Mouse (Mus musculus) stomach, embryonic 15.5 days (tissue): ENCODE measurements around the gene Col4a4. TPM values are rescaled to one million over a fixed set of nuclear protein-coding genes. Genes with fewer than 3 reads are reported as not detected.

Experiments
- ATAC-seq: fragments of 200-750 bp; cut with Nextera tagmentation; 2 replicates; pipeline ENCODE4 v1.8.0; 2017; ENCODE audit warnings: low read depth, moderate number of reproducible peaks, moderate TSS enrichment; ENCODE audit not compliant: insufficient read depth, low FRiP score
- H3K27ac ChIP-seq: fragments of 300-500 bp; sonication (generic); 2 replicates; pipeline ENCODE4 v1.5.1; 2015; ENCODE audit warnings: mild to moderate bottlenecking, inconsistent platforms
- H3K27me3 ChIP-seq: fragments of 300-500 bp; sonication (generic); replicated peaks from 2 replicates; pipeline ENCODE4 v1.6.1; 2015; ENCODE audit warnings: inconsistent platforms
- H3K36me3 ChIP-seq: fragments of 300-500 bp; sonication (generic); 2 replicates; pipeline ENCODE4 v1.6.1; 2015; ENCODE audit warnings: inconsistent platforms
- H3K4me1 ChIP-seq: fragments of 300-500 bp; sonication (generic); 2 replicates; pipeline ENCODE4 v1.6.1; 2015; ENCODE audit warnings: inconsistent platforms
- H3K4me2 ChIP-seq: fragments of 300-500 bp; sonication (generic); 2 replicates; pipeline ENCODE4 v1.6.1; 2015; ENCODE audit warnings: mild to moderate bottlenecking, inconsistent platforms
- H3K4me3 ChIP-seq: fragments of 300-500 bp; sonication (generic); replicated peaks from 2 replicates; pipeline ENCODE4 v1.5.1; 2015; ENCODE audit warnings: inconsistent platforms
- H3K9ac ChIP-seq: fragments of 300-500 bp; sonication (generic); 2 replicates; pipeline ENCODE4 v1.6.1; 2015; ENCODE audit warnings: inconsistent platforms
- H3K9me3 ChIP-seq: fragments of 300-500 bp; sonication (generic); 2 replicates; pipeline ENCODE4 v1.6.1; 2016; ENCODE audit warnings: inconsistent platforms
- WGBS: fragments of 180-500 bp; shearing (Covaris S2); methylation state at CpG from one replicate; pipeline ENCODE4 v1.1.7; 2015; 5-methylcytosine and 5-hydroxymethylcytosine counted together
- polyA plus RNA-seq: library from polyadenylated mRNA; unstranded; fragments of >200 nt; fragmentation: Nextera tagmentation; extraction: Ambion mirVana; gene quantifications from 2 replicates; pipeline ENCODE4 v1.2.1, GENCODE M21; 2015

The Col4a4 gene
- polyA plus RNA-seq, 1 experiment from 2014 or later: 0.64 TPM

GRCm38 (mm10) chr1:82536515-82537174 is 50.0 kb downstream of the Col4a4 start:
- no peaks in the 10 kb centered on the region for H3K27me3 ChIP-seq
- no peak overlapping the region for H3K27ac ChIP-seq
- no peaks in the 10 kb centered on the region for H3K9me3 ChIP-seq
- no peak for ATAC-seq
- H3K36me3 ChIP-seq: no peaks in the 10 kb centered on the region
- H3K9ac ChIP-seq: no peak overlapping the region
- H3K4me1 ChIP-seq: no peaks in the 10 kb centered on the region
- 55% methylated on average over 6 of the region's 6 CpGs for WGBS
- no peak overlapping the region for H3K4me3 ChIP-seq
- H3K4me2 ChIP-seq: no peak overlapping the region

DNA sequence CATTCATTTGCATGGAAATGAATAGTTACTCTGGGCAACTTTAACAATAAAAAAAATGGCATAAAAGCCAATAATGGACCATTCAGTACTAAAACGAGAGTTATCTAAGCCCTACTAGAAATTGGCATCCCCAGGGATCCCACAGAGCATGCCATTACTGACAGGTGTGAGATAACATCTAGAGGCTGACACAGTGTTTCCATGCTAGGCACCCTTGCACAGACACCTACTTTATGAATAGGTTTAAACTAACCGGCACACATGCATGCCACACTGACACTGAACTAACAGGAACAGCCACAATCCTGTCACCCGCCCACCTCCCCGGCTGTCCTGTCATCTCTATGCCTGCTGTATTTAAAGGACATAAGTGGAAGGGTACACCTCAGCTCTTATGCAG is 58.7 kb downstream of the Col4a4 start:
- H3K4me2 ChIP-seq: no peak overlapping the region
- H3K4me1 ChIP-seq: no peaks in the 10 kb centered on the region
- H3K36me3 ChIP-seq: no peaks in the 10 kb centered on the region
- H3K27ac ChIP-seq: no peak overlapping the region
- H3K27me3 ChIP-seq: no peaks in the 10 kb centered on the region
- H3K4me3 ChIP-seq: no peak overlapping the region
- no peak for ATAC-seq
- H3K9ac ChIP-seq: no peak overlapping the region
- WGBS: 69% methylated on average over 4 of the region's 4 CpGs
- H3K9me3 ChIP-seq: no peaks in the 10 kb centered on the region

- H3K9me3 ChIP-seq: no peaks in the 10 kb centered on the region
- H3K4me3 ChIP-seq: no peak overlapping the region
- no peaks in the 10 kb centered on the region for H3K4me1 ChIP-seq
- H3K36me3 ChIP-seq: no peaks in the 10 kb centered on the region
- H3K27ac ChIP-seq: no peak overlapping the region
- no peak overlapping the region for H3K9ac ChIP-seq
- ATAC-seq: no peak
- no peaks in the 10 kb centered on the region for H3K27me3 ChIP-seq
- 75% methylated on average over 2 of the region's 2 CpGs for WGBS
- no peak overlapping the region for H3K4me2 ChIP-seq
Observed at GRCm38 (mm10) chr1:82491954-82492353, 94.7 kb downstream of the Col4a4 start.

GRCm38 (mm10) chr1:82486371-82486770 is 100.3 kb downstream of the Col4a4 start:
- Histone ChIP-seq H3K4me1 (no peaks in the 10 kb centered on the region), H3K36me3 (no peaks in the 10 kb centered on the region), H3K4me3 (no peak overlapping the region), H3K27ac (no peak overlapping the region), H3K9me3 (no peaks in the 10 kb centered on the region), H3K27me3 (no peaks in the 10 kb centered on the region), H3K4me2 (no peak overlapping the region), H3K9ac (no peak overlapping the region)
- WGBS: 79% methylated on average over 4 of the region's 4 CpGs
- no peak for ATAC-seq

GRCm38 (mm10) chr1:82482371-82482770 is 104.3 kb downstream of the Col4a4 start:
- 79% methylated on average over 7 of the region's 7 CpGs for WGBS
- Histone ChIP-seq H3K27ac (no peak overlapping the region), H3K4me2 (no peak overlapping the region), H3K4me1 (no peaks in the 10 kb centered on the region), H3K9ac (no peak overlapping the region), H3K9me3 (no peaks in the 10 kb centered on the region), H3K27me3 (no peaks in the 10 kb centered on the region), H3K36me3 (no peaks in the 10 kb centered on the region), H3K4me3 (no peak overlapping the region)
- no peak for ATAC-seq

DNA sequence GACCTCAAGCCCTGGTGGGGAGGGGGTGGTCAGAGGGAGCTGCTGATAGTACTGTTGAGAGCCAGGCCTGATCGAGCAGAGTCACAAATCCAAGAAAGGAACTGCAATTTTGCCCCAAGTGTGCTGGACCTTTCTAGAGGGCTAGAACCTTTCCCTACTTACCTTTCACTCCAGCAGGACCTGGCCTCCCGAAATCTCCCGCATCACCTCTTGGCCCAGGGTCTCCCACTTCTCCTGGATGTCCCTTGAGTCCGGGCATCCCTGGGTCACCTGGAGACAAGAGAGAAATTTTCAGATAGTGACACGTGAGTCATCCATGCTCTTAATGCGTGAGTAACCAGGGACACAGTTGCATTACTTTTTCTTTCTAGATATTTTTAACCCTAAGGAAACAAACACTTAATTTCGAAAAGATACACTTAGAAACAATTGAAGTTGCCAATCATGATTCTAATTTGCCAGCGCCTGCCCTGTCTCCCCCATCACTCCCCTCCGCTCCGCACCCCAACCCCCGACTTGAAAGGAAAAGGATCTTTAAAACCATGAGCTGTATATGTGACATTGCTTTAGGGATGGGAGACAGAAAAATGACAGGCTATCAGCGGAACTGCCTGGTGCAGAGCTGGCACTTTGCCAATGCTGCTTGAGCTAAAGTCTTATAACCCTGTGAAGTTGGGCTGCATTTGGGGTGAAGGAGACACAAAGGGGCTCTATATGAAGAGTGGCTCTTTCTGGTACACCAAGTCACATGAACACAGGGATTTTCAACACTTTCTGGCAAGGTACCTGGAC is 106.8 kb downstream of the Col4a4 start:
- H3K27ac ChIP-seq: no peak overlapping the region
- 80% methylated on average over 12 of the region's 12 CpGs for WGBS
- no peak overlapping the region for H3K4me2 ChIP-seq
- ATAC-seq: no peak
- no peaks in the 10 kb centered on the region for H3K36me3 ChIP-seq
- H3K4me1 ChIP-seq: no peaks in the 10 kb centered on the region
- no peaks in the 10 kb centered on the region for H3K27me3 ChIP-seq
- H3K9me3 ChIP-seq: no peaks in the 10 kb centered on the region
- H3K4me3 ChIP-seq: no peak overlapping the region
- H3K9ac ChIP-seq: no peak overlapping the region

DNA sequence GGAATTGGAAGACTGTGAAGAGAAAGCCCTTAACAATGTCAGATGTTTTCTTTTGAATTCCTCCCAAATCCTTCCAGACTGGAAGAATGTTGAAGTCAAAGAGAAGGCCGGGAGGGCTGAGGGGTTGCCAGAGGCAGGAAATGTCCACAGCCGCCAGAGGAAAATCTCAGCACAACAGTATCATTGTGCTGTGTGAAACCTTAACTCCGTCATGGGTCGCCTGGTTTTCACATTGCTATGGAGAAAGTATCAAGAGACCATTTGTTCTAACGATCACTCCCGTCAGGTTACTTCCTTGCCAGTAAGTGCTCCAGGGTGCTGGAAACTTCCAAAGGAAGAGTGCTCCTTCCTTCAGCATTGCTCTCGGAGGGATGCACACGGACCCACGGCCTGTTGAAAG is 109.9 kb downstream of the Col4a4 start:
- Histone ChIP-seq H3K4me2 (no peak overlapping the region), H3K27me3 (no peaks in the 10 kb centered on the region), H3K27ac (no peak overlapping the region), H3K4me1 (no peaks in the 10 kb centered on the region), H3K9me3 (no peaks in the 10 kb centered on the region), H3K36me3 (no peaks in the 10 kb centered on the region), H3K4me3 (no peak overlapping the region), H3K9ac (no peak overlapping the region)
- no peak for ATAC-seq
- 21% methylated on average over 9 of the region's 9 CpGs for whole genome bisulfite sequencing

- 39% methylated on average over 11 of the region's 11 CpGs for WGBS
- H3K9ac ChIP-seq: no peak overlapping the region
- no peak overlapping the region for H3K27ac ChIP-seq
- ATAC-seq: no peak
- H3K27me3 ChIP-seq: no peaks in the 10 kb centered on the region
- no peak overlapping the region for H3K4me3 ChIP-seq
- H3K4me2 ChIP-seq: no peak overlapping the region
- H3K36me3 ChIP-seq: no peaks in the 10 kb centered on the region
- no peaks in the 10 kb centered on the region for H3K4me1 ChIP-seq
- H3K9me3 ChIP-seq: no peaks in the 10 kb centered on the region
Observed at GRCm38 (mm10) chr1:82476256-82476655, 110.4 kb downstream of the Col4a4 start.

- Histone ChIP-seq H3K4me3 (no peak overlapping the region), H3K4me2 (no peak overlapping the region), H3K36me3 (no peaks in the 10 kb centered on the region), H3K4me1 (no peaks in the 10 kb centered on the region), H3K9ac (no peak overlapping the region), H3K27ac (no peak overlapping the region), H3K9me3 (no peaks in the 10 kb centered on the region), H3K27me3 (no peaks in the 10 kb centered on the region)
- WGBS: 74% methylated on average over 4 of the region's 4 CpGs
- ATAC-seq: no peak
Observed at GRCm38 (mm10) chr1:82475821-82476220, 110.8 kb downstream of the Col4a4 start.

DNA sequence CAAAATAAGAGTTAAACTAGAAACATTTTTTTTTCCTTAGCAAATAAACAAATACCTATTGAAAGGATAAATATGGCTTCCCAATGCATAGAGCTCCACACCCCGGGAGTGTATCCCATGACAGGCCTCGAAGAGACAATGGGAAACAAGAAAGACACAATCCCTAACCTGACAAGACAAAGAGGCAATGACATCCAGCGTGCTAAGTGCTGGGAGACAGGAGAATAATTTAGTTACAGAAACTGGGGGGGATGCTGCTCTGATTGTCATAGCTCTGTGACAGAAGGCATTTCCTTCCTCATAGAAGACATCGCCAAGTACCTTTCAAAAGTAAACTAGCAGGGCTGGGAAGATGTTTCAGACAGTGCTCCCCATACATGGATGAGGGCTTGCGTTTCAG is 111.4 kb downstream of the Col4a4 start:
- Histone ChIP-seq H3K36me3 (no peaks in the 10 kb centered on the region), H3K4me3 (no peak overlapping the region), H3K4me2 (no peak overlapping the region), H3K4me1 (no peaks in the 10 kb centered on the region), H3K9ac (no peak overlapping the region), H3K27ac (no peak overlapping the region), H3K9me3 (no peaks in the 10 kb centered on the region), H3K27me3 (no peaks in the 10 kb centered on the region)
- WGBS: 70% methylated on average over 5 of the region's 5 CpGs
- ATAC-seq: no peak

- H3K36me3 ChIP-seq: no peaks in the 10 kb centered on the region
- no peaks in the 10 kb centered on the region for H3K9me3 ChIP-seq
- H3K4me2 ChIP-seq: no peak overlapping the region
- H3K27me3 ChIP-seq: no peaks in the 10 kb centered on the region
- no peak overlapping the region for H3K4me3 ChIP-seq
- H3K9ac ChIP-seq: no peak overlapping the region
- no peak for ATAC-seq
- no peaks in the 10 kb centered on the region for H3K4me1 ChIP-seq
- no peak overlapping the region for H3K27ac ChIP-seq
- WGBS: 35% methylated on average over 4 of the region's 4 CpGs
Observed at GRCm38 (mm10) chr1:82474461-82474961, 112.1 kb downstream of the Col4a4 start.

- ATAC-seq: no peak
- Histone ChIP-seq H3K36me3 (no peaks in the 10 kb centered on the region), H3K4me2 (no peak overlapping the region), H3K9me3 (no peaks in the 10 kb centered on the region), H3K27me3 (no peaks in the 10 kb centered on the region), H3K4me3 (no peak overlapping the region), H3K4me1 (no peaks in the 10 kb centered on the region), H3K9ac (no peak overlapping the region), H3K27ac (no peak overlapping the region)
Observed at GRCm38 (mm10) chr1:82473467-82473866, 113.2 kb downstream of the Col4a4 start.
